Comparison of ENCODE assay signal across 13 mouse cellular contexts in the genomic region with DNA sequence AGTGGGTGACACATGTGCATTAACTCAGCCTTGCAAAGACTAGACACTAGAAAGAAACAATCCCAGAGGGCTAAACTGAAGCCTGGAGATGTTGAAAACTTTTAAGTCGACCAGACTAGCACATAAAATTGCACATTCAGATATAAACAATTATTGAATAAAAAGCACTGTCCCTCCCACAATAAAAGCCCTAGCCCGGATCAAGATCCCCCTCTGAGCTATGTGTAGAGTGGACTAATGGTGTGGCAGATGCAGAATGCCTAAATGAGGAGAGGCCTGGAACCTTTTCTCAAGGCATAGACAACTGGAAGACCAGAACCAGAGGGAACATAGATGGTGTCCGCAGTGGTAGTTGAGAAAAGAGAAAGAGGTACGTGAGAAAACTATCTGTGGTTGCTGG. TPM values are rescaled to one million over a fixed set of nuclear protein-coding genes. Genes with fewer than 3 reads are reported as not detected.
DNase-seq lines count a peak whose midpoint lies in the region; ATAC-seq and TF ChIP-seq lines count a peak whose summit lies in the region.
"Had no signal": no experiment of that assay in that cellular context is flagged by ENCODE, and none has a peak within 500 bp of the region (broad histone marks: within the 10 kb centered on the region; RNA-seq: fewer than 3 reads in every experiment).

No protein-coding gene starts in this region.

- DNase-seq in midbrain, embryonic 11.5 days (ENCODE audit: low spot score, missing footprints) = peak; percentile 83
- no peak for DNase-seq in forebrain, embryonic 14.5 days (ENCODE audit: low spot score)
- no peak for DNase-seq in stomach, postnatal 0 days (ENCODE audit: low spot score)
- DNase-seq in natural killer cell, adult 2 months (ENCODE audit: low spot score in 2 of 2) = no peak
- no peak for DNase-seq in lung, adult 2 months
- DNase-seq: right cerebral cortex, postnatal 14 days; thymus, postnatal 14 days had no signal

- H3K9me3 ChIP-seq in midbrain, embryonic 11.5 days (ENCODE audit: control insufficient read depth, low read length) = no peaks in the 10 kb centered on the region
- H3K9me3 ChIP-seq in midbrain, embryonic 15.5 days = no peaks in the 10 kb centered on the region
- H3K9me3 ChIP-seq in forebrain, embryonic 14.5 days (replicated peaks; ENCODE audit: control insufficient read depth, low read length) = no peaks in the 10 kb centered on the region
- no peaks in the 10 kb centered on the region for H3K9me3 ChIP-seq in limb, embryonic 15.5 days
- H3K9me3 ChIP-seq in stomach, postnatal 0 days (ENCODE audit: control insufficient read depth, low read length) = no peaks in the 10 kb centered on the region
- H3K9me3 ChIP-seq: heart, embryonic 10.5 days; hindbrain, embryonic 15.5 days had no signal

- H3K4me2 ChIP-seq in midbrain, embryonic 11.5 days = no peak overlapping the region
- H3K4me2 ChIP-seq in midbrain, embryonic 15.5 days = no peak overlapping the region; the same call in 1 of the 2 replicates
- H3K4me2 ChIP-seq in forebrain, embryonic 14.5 days (ENCODE audit: low read length) = peak overlapping the region; percentile 100
- peak overlapping the region; percentile 98 for H3K4me2 ChIP-seq in limb, embryonic 15.5 days
- peak overlapping the region; percentile 21; the same call in 1 of the 2 replicates for H3K4me2 ChIP-seq in stomach, postnatal 0 days (replicated peaks; ENCODE audit: low read depth)

- no peak for TF ChIP-seq POLR2A in lung, adult 2 months (IDR thresholded peaks at IDR 0.05; ENCODE audit: borderline replicate concordance, extremely low read depth, low read depth, low read length)

- peaks cover 26% of the 10 kb centered on the region for H3K4me1 ChIP-seq in midbrain, embryonic 11.5 days (ENCODE audit: control insufficient read depth, insufficient read depth, low read length)
- peaks cover 64% of the 10 kb centered on the region for H3K4me1 ChIP-seq in midbrain, embryonic 15.5 days
- H3K4me1 ChIP-seq in forebrain, embryonic 14.5 days (ENCODE audit: control insufficient read depth, insufficient read depth, low read length) = peaks cover 25% of the 10 kb centered on the region
- peaks cover 40% of the 10 kb centered on the region for H3K4me1 ChIP-seq in limb, embryonic 15.5 days
- peaks cover 7% of the 10 kb centered on the region for H3K4me1 ChIP-seq in stomach, postnatal 0 days (replicated peaks; ENCODE audit: control insufficient read depth, insufficient read depth)
- peaks cover 16% of the 10 kb centered on the region for H3K4me1 ChIP-seq in lung, adult 2 months (ENCODE audit: control insufficient read depth, insufficient read depth, low read length)

- no peak for ATAC-seq in midbrain, embryonic 11.5 days (ENCODE audit: low FRiP score)
- no peak for ATAC-seq in midbrain, embryonic 15.5 days (replicated peaks)
- ATAC-seq in forebrain, embryonic 14.5 days = no peak
- no peak for ATAC-seq in limb, embryonic 15.5 days (ENCODE audit: insufficient number of reproducible peaks, low FRiP score, low TSS enrichment, low read depth)
- ATAC-seq in stomach, postnatal 0 days (ENCODE audit: low FRiP score, low TSS enrichment) = no peak

- TF ChIP-seq EP300 in stomach, postnatal 0 days (optimal IDR thresholded peaks at IDR 0.05) = no peak

- no peaks in the 10 kb centered on the region for H3K36me3 ChIP-seq in midbrain, embryonic 11.5 days (ENCODE audit: control insufficient read depth, insufficient read depth, low read length)
- H3K36me3 ChIP-seq in midbrain, embryonic 15.5 days (replicated peaks) = no peaks in the 10 kb centered on the region
- H3K36me3 ChIP-seq in forebrain, embryonic 14.5 days (ENCODE audit: control insufficient read depth, insufficient read depth, low read length) = no peaks in the 10 kb centered on the region
- H3K36me3 ChIP-seq in limb, embryonic 15.5 days = no peaks in the 10 kb centered on the region
- H3K36me3 ChIP-seq in stomach, postnatal 0 days (ENCODE audit: control insufficient read depth, insufficient read depth, low read length) = no peaks in the 10 kb centered on the region
- H3K36me3 ChIP-seq: heart, embryonic 10.5 days; hindbrain, embryonic 15.5 days had no signal

- peaks cover 46% of the 10 kb centered on the region for H3K27me3 ChIP-seq in midbrain, embryonic 11.5 days (ENCODE audit: control insufficient read depth, insufficient read depth, low read length)
- H3K27me3 ChIP-seq in midbrain, embryonic 15.5 days (replicated peaks) = peaks cover 36% of the 10 kb centered on the region
- peaks cover 15% of the 10 kb centered on the region for H3K27me3 ChIP-seq in forebrain, embryonic 14.5 days (replicated peaks; ENCODE audit: control insufficient read depth, insufficient read depth, low read length)
- peaks cover 36% of the 10 kb centered on the region for H3K27me3 ChIP-seq in limb, embryonic 15.5 days
- no peaks in the 10 kb centered on the region; the same call in 1 of the 2 replicates for H3K27me3 ChIP-seq in stomach, postnatal 0 days (ENCODE audit: control insufficient read depth, insufficient read depth, low read length)

- H3K27ac ChIP-seq in midbrain, embryonic 11.5 days (ENCODE audit: low read depth, low read length) = no peak overlapping the region
- H3K27ac ChIP-seq in midbrain, embryonic 15.5 days = no peak overlapping the region
- no peak overlapping the region for H3K27ac ChIP-seq in forebrain, embryonic 14.5 days (ENCODE audit: low read depth, low read length)
- H3K27ac ChIP-seq in limb, embryonic 15.5 days = no peak overlapping the region
- H3K27ac ChIP-seq in stomach, postnatal 0 days (replicated peaks) = no peak overlapping the region
- H3K27ac ChIP-seq: hindbrain, embryonic 15.5 days; left cerebral cortex, adult 2 months had no signal

- H3K9ac ChIP-seq in midbrain, embryonic 11.5 days (ENCODE audit: low read length) = no peak overlapping the region
- no peak overlapping the region for H3K9ac ChIP-seq in midbrain, embryonic 15.5 days
- H3K9ac ChIP-seq in forebrain, embryonic 14.5 days (ENCODE audit: low read length) = peak overlapping the region; percentile 10; the same call in 1 of the 2 replicates
- H3K9ac ChIP-seq in limb, embryonic 15.5 days = no peak overlapping the region
- no peak overlapping the region for H3K9ac ChIP-seq in stomach, postnatal 0 days (ENCODE audit: low read length)
- H3K9ac ChIP-seq: hindbrain, embryonic 15.5 days had no signal

- 29% methylated on average over 4 of the region's 4 CpGs for WGBS in midbrain, embryonic 11.5 days
- 46% methylated on average over 4 of the region's 4 CpGs for WGBS in midbrain, embryonic 15.5 days
- WGBS in forebrain, embryonic 14.5 days = 35% methylated on average over 4 of the region's 4 CpGs
- 54% methylated on average over 4 of the region's 4 CpGs for WGBS in limb, embryonic 15.5 days
- WGBS in stomach, postnatal 0 days = 65% methylated on average over 4 of the region's 4 CpGs
- 77% methylated on average over 4 of the region's 4 CpGs for WGBS in lung, adult 2 months

- H3K4me3 ChIP-seq in midbrain, embryonic 11.5 days (ENCODE audit: low read depth, low read length) = no peak overlapping the region
- H3K4me3 ChIP-seq in midbrain, embryonic 15.5 days = no peak overlapping the region
- peak overlapping the region; percentile 9; the same call in 1 of the 2 replicates for H3K4me3 ChIP-seq in forebrain, embryonic 14.5 days (ENCODE audit: low read depth, low read length)
- peak overlapping the region; percentile 57 for H3K4me3 ChIP-seq in limb, embryonic 15.5 days
- no peak overlapping the region for H3K4me3 ChIP-seq in stomach, postnatal 0 days (ENCODE audit: low read depth, low read length)
- H3K4me3 ChIP-seq in lung, adult 2 months (replicated peaks; ENCODE audit: extremely low read depth, low read depth, low read length) = no peak overlapping the region
- H3K4me3 ChIP-seq: erythroblast, embryonic 14.5 days had no signal

- no peak for TF ChIP-seq CTCF in stomach, postnatal 0 days (IDR thresholded peaks at IDR 0.05; ENCODE audit: low read depth)
- TF ChIP-seq CTCF in lung, adult 2 months (IDR thresholded peaks at IDR 0.05; ENCODE audit: insufficient read depth, low read length) = no peak

RNA-seq across cellular contexts. Expression of gene Sox6, which starts 3.1 kb away (rescaled TPM):
- 40.1 and 42.7 TPM in 2 replicates for polyA plus RNA-seq in midbrain, embryonic 11.5 days (2014; fragmentation: Nextera tagmentation; extraction: Ambion mirVana)
- polyA plus RNA-seq in midbrain, embryonic 15.5 days (2015; fragmentation: Nextera tagmentation; extraction: Ambion mirVana) = 51.7 and 51.8 TPM in 2 replicates
- 78.4 and 84.9 TPM in 2 replicates for polyA plus RNA-seq in forebrain, embryonic 14.5 days (2014; fragmentation: Nextera tagmentation; extraction: Ambion mirVana)
- polyA plus RNA-seq in limb, embryonic 15.5 days (2015; fragmentation: Nextera tagmentation; extraction: Ambion mirVana) = 54.3 and 58.7 TPM in 2 replicates
- 28.7 and 32.2 TPM in 2 replicates for polyA plus RNA-seq in stomach, postnatal 0 days (2015; fragmentation: Nextera tagmentation; extraction: Ambion mirVana)
- polyA plus RNA-seq in lung, adult 2 months (2012; rRNA removed) = 3.3 and 3.9 TPM in 2 replicates

RNA-seq across cellular contexts. Expression of gene 1110004F10Rik, which starts 3.7 kb away (rescaled TPM):
- 395 and 418 TPM in 2 replicates for polyA plus RNA-seq in midbrain, embryonic 11.5 days (2014; fragmentation: Nextera tagmentation; extraction: Ambion mirVana)
- 313 and 320 TPM in 2 replicates for polyA plus RNA-seq in midbrain, embryonic 15.5 days (2015; fragmentation: Nextera tagmentation; extraction: Ambion mirVana)
- polyA plus RNA-seq in forebrain, embryonic 14.5 days (2014; fragmentation: Nextera tagmentation; extraction: Ambion mirVana) = 425 and 434 TPM in 2 replicates
- 246 and 254 TPM in 2 replicates for polyA plus RNA-seq in limb, embryonic 15.5 days (2015; fragmentation: Nextera tagmentation; extraction: Ambion mirVana)
- 159 TPM in 2 replicates for polyA plus RNA-seq in stomach, postnatal 0 days (2015; fragmentation: Nextera tagmentation; extraction: Ambion mirVana)
- 32.7 and 50.4 TPM in 2 replicates for polyA plus RNA-seq in lung, adult 2 months (2012; rRNA removed)

RNA-seq across cellular contexts. Expression of gene Gm4353, which starts 48.9 kb away (rescaled TPM):
- 0.36 and 0.66 TPM in 2 replicates for polyA plus RNA-seq in midbrain, embryonic 11.5 days (2014; fragmentation: Nextera tagmentation; extraction: Ambion mirVana)
- 1.0 and 1.3 TPM in 2 replicates for polyA plus RNA-seq in midbrain, embryonic 15.5 days (2015; fragmentation: Nextera tagmentation; extraction: Ambion mirVana)
- 0.96 and 1.4 TPM in 2 replicates for polyA plus RNA-seq in forebrain, embryonic 14.5 days (2014; fragmentation: Nextera tagmentation; extraction: Ambion mirVana)
- polyA plus RNA-seq in limb, embryonic 15.5 days (2015; fragmentation: Nextera tagmentation; extraction: Ambion mirVana) = 0.51 and 1.2 TPM in 2 replicates
- 0.18 and 0.33 TPM in 2 replicates for polyA plus RNA-seq in stomach, postnatal 0 days (2015; fragmentation: Nextera tagmentation; extraction: Ambion mirVana)
- 0.16 and 0.33 TPM in 2 replicates for polyA plus RNA-seq in lung, adult 2 months (2012; rRNA removed)

Comparison
In these comparisons a context has a peak if more than half of its experiments do, and no peak if none do; other contexts are left out.
1. H3K4me2 ChIP-seq: peak in forebrain, embryonic 14.5 days (single experiment), limb, embryonic 15.5 days (single experiment) and stomach, postnatal 0 days (single experiment); none in midbrain, embryonic 11.5 days (single experiment) and midbrain, embryonic 15.5 days (single experiment).
2. H3K4me3 ChIP-seq: peak in forebrain, embryonic 14.5 days (single experiment) and limb, embryonic 15.5 days (single experiment); none in midbrain, embryonic 11.5 days (single experiment), midbrain, embryonic 15.5 days (single experiment), stomach, postnatal 0 days (single experiment) and lung, adult 2 months (single experiment).